In the genomic region with DNA sequence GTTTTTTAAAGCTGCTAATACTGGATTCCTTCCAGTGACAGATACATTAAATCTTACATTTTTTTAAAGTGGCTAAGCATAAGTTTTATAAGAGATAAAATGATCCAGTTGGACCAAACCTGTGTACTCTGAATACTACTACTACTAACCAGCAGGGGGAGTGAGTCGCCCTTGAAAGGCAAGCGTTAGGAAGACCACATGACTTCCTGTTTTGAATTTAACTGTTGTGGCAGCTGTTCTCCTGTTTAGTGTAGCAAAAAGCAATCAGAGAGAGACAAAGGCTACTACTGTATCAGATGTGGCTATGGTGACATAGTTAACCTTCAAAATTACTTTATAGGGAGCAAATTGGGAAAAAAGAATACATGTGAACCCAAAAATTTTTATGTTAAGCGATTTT, we compare ENCODE assay signal across 8 mouse cellular contexts. TPM values are rescaled to one million over a fixed set of nuclear protein-coding genes. Genes with fewer than 3 reads are reported as not detected.
DNase-seq lines count a peak whose midpoint lies in the region; ATAC-seq and TF ChIP-seq lines count a peak whose summit lies in the region.

No protein-coding gene starts in this region.

- H3K79me2 ChIP-seq in myocyte (ENCODE audit: control insufficient read depth, insufficient read depth) = peaks cover 34% of the 10 kb centered on the region

- H3ac ChIP-seq in myocyte (ENCODE audit: control insufficient read depth, insufficient read length) = no peak overlapping the region

- TF ChIP-seq POLR2A in myocyte (IDR thresholded peaks at IDR 0.05; ENCODE audit: insufficient read length, low read depth) = no peak

- peak; percentile 90 for ATAC-seq in erythroblast, adult 5-6 weeks (replicated peaks; ENCODE audit: low FRiP score, poor library complexity, severe bottlenecking)

- H3K36me3 ChIP-seq in myocyte (ENCODE audit: control insufficient read depth, insufficient read depth) = no peaks in the 10 kb centered on the region

- H3K4me3 ChIP-seq in myocyte = no peak overlapping the region

- peak overlapping the region; percentile 38 for H3K4me2 ChIP-seq in myocyte (ENCODE audit: low read depth)

- no peaks in the 10 kb centered on the region for H3K27me3 ChIP-seq in myocyte (ENCODE audit: control insufficient read depth, insufficient read depth, insufficient read length)

- DNase-seq in cerebellum, postnatal 14 days = peak; percentile 24 to 42
- no peak for DNase-seq in cerebellum, adult 8-10 months
- peak; percentile 68 to 83 for DNase-seq in spleen, postnatal 36 days (ENCODE audit: low spot score in 2 of 2)
- no peak for DNase-seq in spleen, adult 12 weeks (ENCODE audit: low spot score)
- DNase-seq in kidney, postnatal 14 days = peak; percentile 72
- no peak for DNase-seq in urinary bladder, postnatal 10 days (ENCODE audit: low spot score)

TF ChIP-seq in myocyte, 11 proteins besides CTCF, POLR2A, EP300 and RAD21:
- TF ChIP-seq TCF3 (IDR thresholded peaks at IDR 0.05; ENCODE audit: insufficient read length, low read depth) (no peak), POLR2AphosphoS2 (IDR thresholded peaks at IDR 0.05; ENCODE audit: insufficient read length, low read depth) (no peak), MYOG (IDR thresholded peaks at IDR 0.05; ENCODE audit: control insufficient read depth in 1 of 3, insufficient read depth in 1 of 3, insufficient read length in 2 of 3, low read depth in 2 of 3) (peak in 1 of 3 experiments; percentile 84), REST (IDR thresholded peaks at IDR 0.05; ENCODE audit: insufficient read depth, insufficient read length) (no peak), E2F4 (IDR thresholded peaks at IDR 0.05; ENCODE audit: insufficient read depth) (no peak), TCF12 (IDR thresholded peaks at IDR 0.05; ENCODE audit: insufficient read depth, poor library complexity, severe bottlenecking) (no peak), USF1 (IDR thresholded peaks at IDR 0.05; ENCODE audit: low read depth) (peak; percentile 97), CEBPB (IDR thresholded peaks at IDR 0.05; ENCODE audit: insufficient read depth, poor library complexity, severe bottlenecking) (no peak), SRF (IDR thresholded peaks at IDR 0.05; ENCODE audit: control insufficient read depth, insufficient read length, low read depth) (no peak), MAX (IDR thresholded peaks at IDR 0.05; ENCODE audit: low read depth) (no peak), MYOD1 (IDR thresholded peaks at IDR 0.05; ENCODE audit: control insufficient read depth in 1 of 3, insufficient read length in 2 of 3, low read depth in 2 of 3) (peak; percentile 63 to 78 (median 64))

RNA-seq across cellular contexts. Expression of gene Nipbl, which starts 6.8 kb away (rescaled TPM):
- total RNA-seq in erythroblast, adult 5-6 weeks (2015; ENCODE audit: low replicate concordance) = 40.3 and 41.7 TPM in 2 replicates
- 49.8 and 56.5 TPM in 2 replicates for total RNA-seq in erythroblast, adult 5-6 weeks (2017; ENCODE audit: low replicate concordance)
- polyA plus RNA-seq in myocyte (2012; fragmentation: generic; extraction: Trizol) = 6.5 TPM

Comparison
In these comparisons a context has a peak if more than half of its experiments do, and no peak if none do; other contexts are left out.
1. DNase-seq: peak in cerebellum, postnatal 14 days (2 of 2), spleen, postnatal 36 days (2 of 2) and kidney, postnatal 14 days (single experiment); none in cerebellum, adult 8-10 months (single experiment), spleen, adult 12 weeks (single experiment) and urinary bladder, postnatal 10 days (single experiment).